Mouse (Mus musculus) left cerebral cortex, postnatal 36 days (tissue): ENCODE data around the gene C1ql4. TPM values are rescaled to one million over a fixed set of nuclear protein-coding genes. Genes with fewer than 3 reads are reported as not detected.

Experiments used
- DNase-seq, 2 experiments: peaks; one replicate each; pipeline ENCODE4 v3.0.0; 2021 to 2022; ENCODE audit warnings: low spot score in 2 of 2, mixed read lengths in 1 of 2
- intact Hi-C: fragments of 180-260 bp; cut with DNase I; formaldehyde crosslinking; loops from one replicate; pipeline ENCODE4 v1.15.1; 2025
- total RNA-seq, 2 experiments: library from RNA; stranded (reverse); gene quantifications; 2 replicates each; pipeline ENCODE4 v1.2.3; 2021

C1ql4 gene
- not detected for total RNA-seq

DNA sequence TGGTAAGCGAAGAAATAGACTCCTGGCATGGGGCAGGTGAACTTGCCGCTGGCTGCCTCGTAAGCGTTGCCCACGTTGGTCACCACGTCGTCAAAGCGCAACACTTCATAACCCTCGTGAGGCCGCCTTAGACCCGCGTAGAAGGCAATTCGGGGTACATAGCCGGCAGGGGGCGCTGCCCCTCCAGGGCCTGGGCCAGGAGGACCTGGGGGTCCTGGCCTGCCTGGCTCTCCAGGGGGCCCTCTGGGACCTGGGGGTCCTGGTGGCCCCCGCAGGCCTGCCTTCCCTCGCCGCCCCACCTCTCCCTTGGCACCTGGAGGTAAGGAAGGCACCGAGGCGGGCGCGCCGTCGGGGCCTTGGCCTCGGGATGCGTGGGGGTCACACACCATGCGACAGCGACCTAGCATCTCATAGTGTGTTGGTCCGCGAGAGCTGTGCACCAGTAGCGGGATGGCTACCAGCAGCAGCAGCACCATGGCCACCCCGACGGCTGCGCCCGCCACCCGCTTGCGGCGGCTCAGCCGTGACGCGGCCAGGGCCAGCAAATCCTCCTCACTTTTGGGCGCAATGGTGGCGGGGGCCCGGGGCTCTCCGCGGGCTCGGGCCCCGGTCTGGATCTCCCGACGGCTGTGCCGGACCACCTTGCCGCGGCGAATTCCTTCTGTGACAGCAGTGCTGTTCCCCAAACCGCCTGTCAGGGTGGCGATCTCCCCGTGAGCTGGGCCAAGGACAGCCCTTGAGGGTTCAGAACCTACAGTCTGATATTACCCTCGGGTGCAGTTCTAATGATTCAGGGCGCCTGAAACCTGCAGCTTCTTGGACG, at the start of gene C1ql4:
Gene C1ql4 (minus strand): TSS at position 565 of the 823 bp plus-strand sequence.
- no peak for DNase-seq
- intact Hi-C loops, result loop anchor here (5.0 to 10.0 kb wide), 2 partner anchors 40 to 177 kb away; no protein-coding TSS in a partner anchor

DNA sequence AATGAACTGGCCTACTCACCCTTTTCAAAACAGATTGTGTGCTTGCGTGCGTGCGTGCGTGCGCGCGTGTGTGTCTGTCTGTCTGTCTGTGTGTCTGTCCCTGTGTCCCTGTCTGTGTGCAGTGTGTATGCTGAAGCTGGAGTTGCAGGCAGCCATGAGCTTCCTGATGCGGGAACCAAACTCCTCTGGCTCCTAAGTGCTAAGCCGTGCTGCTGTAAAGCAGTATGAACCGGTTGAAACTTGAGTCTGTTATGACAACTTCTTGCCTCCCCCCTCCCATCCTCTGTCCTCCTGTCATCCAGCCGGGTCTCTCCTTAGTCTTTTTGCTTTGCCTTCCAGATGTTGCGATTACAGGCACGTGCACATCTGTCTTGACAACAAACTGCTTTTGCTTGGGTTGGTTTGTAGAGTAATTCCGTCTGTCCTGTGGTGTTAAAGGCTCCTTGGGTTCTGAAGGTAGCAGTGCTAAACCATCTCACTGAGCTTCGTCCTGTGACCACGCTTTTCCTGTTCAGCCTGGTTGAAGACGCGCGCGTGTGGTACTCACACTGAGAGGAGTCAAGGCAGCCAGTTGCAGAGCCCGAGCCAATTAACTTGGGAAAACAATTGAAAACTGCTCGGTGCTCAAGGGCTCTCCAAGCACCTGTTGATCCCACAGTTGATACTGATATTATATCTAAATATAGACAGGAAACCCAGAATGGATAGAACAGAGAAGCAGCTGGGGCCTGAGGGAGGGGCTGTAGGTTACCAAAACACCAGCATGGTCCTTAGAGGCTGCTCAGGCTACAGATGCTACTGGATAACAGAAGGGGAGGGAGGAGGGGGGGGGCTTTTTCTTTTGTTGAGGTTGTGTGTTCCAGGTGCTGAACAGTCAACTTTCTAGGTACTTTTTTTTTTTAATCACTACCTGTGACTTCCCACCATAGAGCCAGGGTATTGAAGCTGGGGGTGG, 42.6 kb upstream of the C1ql4 start:
- intact Hi-C loops, result no loop called here
- no peak for DNase-seq

GRCm38 (mm10) chr15:99129441-99129840, 41.8 kb upstream of the C1ql4 start:
- intact Hi-C loops, result no loop called here
- DNase-seq, result no peak

DNA sequence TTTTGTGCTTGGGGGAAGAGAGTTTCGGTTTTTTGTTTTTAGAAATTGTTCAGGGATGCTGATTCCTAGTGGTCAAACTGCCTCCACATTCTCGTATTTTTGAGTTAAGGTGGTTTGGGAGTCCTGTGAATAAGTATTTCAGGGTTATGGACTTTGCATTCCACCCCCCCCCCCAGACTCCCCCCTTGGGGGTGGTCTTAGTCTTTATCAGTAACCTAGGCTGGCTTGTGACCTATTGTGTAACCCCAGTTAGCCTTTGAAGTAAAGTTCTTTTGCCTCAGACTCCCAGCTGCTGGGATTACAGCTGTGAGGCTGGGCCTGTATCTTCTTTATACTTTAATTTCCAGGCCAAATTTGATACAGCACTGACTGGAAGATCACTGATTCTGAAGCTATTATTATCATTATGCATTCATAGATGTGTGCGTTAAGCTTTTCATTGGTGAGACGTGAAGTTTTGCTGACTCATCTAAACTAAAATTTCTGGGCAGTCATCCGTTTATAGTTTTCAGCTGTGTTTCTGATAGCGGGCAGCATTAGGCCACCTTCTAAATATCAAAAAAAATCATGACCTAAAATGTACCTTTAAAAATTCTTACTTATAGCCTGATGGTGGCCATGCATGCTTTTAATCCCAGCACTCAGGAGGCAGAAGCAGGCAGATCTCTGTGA, 40.4 kb upstream of the C1ql4 start:
- intact Hi-C loops, result no loop called here
- DNase-seq, result no peak

DNA sequence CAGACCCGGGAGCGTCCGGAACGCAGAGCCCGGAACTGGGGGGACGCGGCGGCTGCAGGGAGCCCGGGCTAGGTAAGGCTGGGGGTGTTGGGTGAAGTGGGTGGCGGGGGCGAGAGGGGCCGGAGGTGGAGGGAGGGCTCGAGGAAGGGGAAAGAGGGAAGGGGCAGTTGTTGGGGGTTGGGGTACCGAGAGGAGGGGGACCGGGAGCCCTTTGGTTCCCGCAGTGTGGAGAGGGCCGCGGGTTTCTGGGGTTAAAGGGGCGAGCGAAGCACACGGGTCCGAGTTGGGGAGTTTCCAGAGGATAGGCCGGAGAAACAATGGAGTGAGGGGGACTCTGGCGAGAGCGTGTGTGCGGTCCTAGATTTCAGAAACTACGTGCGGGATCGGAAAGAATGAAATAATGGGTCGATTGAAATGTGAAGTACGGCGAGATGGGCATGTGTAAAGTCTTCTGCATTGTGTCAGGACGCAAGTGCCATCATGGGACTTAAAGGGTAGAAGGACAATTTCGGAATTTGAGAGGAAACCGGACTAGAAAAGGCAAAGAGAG, 39.3 kb upstream of the C1ql4 start:
- DNase-seq, result no peak
- intact Hi-C loops, result no loop called here

DNA sequence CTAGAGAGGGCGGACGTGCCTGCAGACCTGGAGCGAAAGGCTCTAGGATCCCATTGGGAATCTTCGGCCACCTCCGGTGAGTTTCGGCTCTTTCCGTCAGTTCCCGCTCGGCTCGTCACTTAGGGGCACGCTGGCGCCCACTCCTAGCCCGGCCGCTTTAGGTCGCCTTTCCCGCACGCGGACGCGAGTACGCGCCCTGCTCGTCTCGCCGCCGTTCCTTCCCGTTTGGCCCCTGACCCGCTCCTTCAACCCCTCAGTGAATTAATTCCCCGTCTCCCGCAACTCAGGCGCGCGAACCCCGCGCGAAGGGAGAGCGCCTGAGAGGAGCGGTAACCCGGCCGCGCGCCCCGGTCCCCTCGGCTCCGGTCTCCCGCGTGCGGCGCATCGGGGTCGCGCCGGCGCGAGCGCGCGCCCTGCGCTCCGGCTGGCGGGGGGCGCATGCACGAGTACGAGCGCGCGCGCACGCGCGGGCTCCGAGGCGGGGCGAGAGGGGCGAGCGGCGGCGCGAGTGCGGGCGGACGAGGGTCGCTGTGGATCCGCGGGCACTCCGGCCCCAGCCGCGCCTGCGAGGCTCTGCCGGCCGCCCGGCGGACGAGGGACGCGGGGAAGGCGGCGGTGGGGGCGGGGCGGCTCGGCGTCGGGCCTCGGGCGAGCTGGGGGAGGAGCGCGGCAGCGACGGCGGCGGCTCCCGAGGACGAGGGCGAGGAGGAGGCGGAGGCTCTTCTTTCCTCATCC, 38.6 kb upstream of the C1ql4 start:
- peak; percentile 89 for DNase-seq
- intact Hi-C loops, result no loop called here

GRCm38 (mm10) chr15:99125711-99126080, 38.1 kb upstream of the C1ql4 start, which contains the start of gene Spats2:
Gene Spats2 (plus strand): TSS chr15:99125916.
- no peak for DNase-seq
- intact Hi-C loops, result loop anchor here (2.0 kb wide), 1 partner anchor 73 kb away; no protein-coding TSS in a partner anchor

GRCm38 (mm10) chr15:99122642-99123041, 35.0 kb upstream of the C1ql4 start:
- DNase-seq, result no peak

GRCm38 (mm10) chr15:99120814-99121213, 33.2 kb upstream of the C1ql4 start:
- intact Hi-C loops, result no loop called here

More at GRCm38 (mm10) chr15:99122642-99123041, 35.0 kb upstream of the C1ql4 start:
- intact Hi-C loops, result no loop called here

GRCm38 (mm10) chr15:99116539-99116938, 28.9 kb upstream of the C1ql4 start:
- intact Hi-C loops, result no loop called here
- DNase-seq, result no peak

More at GRCm38 (mm10) chr15:99120814-99121213, 33.2 kb upstream of the C1ql4 start:
- no peak for DNase-seq

DNA sequence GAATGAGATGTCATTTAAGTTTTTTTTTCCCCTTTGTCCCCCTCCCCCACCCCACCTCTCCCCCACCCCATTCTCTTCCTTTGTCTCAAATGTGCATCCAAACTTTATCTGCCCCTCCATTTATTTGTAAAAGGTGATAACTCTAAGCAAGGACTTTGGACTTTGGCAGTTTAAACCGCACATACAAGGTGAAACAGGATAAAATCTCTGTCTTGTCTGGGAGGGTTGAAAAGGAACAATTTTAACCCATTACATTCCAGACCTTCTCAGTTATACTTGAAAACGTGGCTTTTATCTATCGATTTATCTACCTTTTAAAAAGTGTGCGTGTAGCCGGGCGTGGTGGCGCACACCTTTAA, 27.4 kb upstream of the C1ql4 start:
- DNase-seq, result no peak
- intact Hi-C loops, result no loop called here

GRCm38 (mm10) chr15:99114312-99115064, 26.9 kb upstream of the C1ql4 start:
- DNase-seq, result no peak
- intact Hi-C loops, result no loop called here

DNA sequence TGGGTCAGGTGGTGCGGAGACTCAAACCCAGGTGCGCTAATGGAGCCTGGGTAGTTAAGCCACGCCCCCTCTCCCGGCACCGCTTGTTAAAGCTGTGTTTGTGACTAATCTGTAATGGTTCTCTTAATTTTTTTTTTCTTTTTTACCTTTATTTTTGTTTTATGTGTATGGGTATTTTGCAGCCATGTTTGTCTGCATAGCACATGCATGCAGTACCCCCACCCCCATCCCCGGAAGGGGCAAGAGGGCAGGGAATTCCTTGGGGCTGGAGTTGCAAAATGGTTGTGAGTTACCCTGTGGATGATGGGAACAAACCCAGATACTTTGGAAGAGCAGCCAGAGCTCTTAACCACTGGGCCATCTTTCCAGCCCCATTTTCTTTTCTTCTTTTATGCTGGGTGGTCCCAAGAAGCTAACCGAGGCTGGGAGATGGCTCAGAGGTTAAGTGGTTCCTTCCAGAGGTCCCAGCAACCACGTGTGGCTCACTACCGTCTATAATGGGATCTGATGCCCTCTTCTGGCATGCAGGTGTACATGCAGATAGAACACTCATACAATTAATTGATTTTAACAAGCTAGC, 25.9 kb upstream of the C1ql4 start:
- intact Hi-C loops, result no loop called here
- no peak for DNase-seq

- no peak for DNase-seq
- intact Hi-C loops, result no loop called here
Measured at GRCm38 (mm10) chr15:99112843-99113395, 25.3 kb upstream of the C1ql4 start.

DNA sequence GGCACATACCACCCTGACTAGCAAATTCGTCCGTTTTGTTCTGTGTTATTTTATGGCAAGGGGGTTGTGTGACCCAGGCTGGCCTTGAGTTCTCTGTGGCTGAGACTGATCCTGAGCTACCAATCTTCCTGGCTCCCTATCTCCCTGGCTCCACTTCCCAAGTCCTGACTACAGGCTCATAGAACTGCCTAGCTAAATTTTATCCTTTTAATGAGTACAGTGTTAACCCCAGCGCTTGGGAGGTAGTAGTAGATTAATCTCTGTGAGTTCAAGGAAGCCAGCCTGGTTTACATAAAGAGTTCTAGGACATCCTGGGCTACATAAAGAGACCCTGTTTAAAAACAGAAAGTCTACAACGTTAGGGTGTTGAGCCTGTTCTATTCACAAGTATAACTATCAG, 24.2 kb upstream of the C1ql4 start:
- DNase-seq, result no peak
- intact Hi-C loops, result no loop called here

GRCm38 (mm10) chr15:99111139-99111538, 23.5 kb upstream of the C1ql4 start:
- intact Hi-C loops, result no loop called here
- DNase-seq, result no peak

- intact Hi-C loops, result no loop called here
Measured at GRCm38 (mm10) chr15:99107866-99108265, 20.2 kb upstream of the C1ql4 start.

GRCm38 (mm10) chr15:99105238-99105637, 17.6 kb upstream of the C1ql4 start:
- intact Hi-C loops, result no loop called here
- DNase-seq, result no peak

More at GRCm38 (mm10) chr15:99107866-99108265, 20.2 kb upstream of the C1ql4 start:
- DNase-seq, result no peak
